Mouse (Mus musculus) gastrocnemius, adult 18-20 months (tissue): Measurements from ENCODE around the gene Mllt1. TPM values are rescaled to one million over a fixed set of nuclear protein-coding genes. Genes with fewer than 3 reads are reported as not detected.

Experiments
- DNase-seq: peaks from one replicate; pipeline ENCODE4 v3.0.0; 2021; ENCODE audit warnings: low spot score
- total RNA-seq, 2 experiments: library from RNA; stranded (reverse); gene quantifications; 2 replicates each; pipeline ENCODE4 v1.2.3; 2021

Gene Mllt1
- total RNA-seq, 2 experiments from 2014 or later = 22.0 to 22.2 TPM

DNA sequence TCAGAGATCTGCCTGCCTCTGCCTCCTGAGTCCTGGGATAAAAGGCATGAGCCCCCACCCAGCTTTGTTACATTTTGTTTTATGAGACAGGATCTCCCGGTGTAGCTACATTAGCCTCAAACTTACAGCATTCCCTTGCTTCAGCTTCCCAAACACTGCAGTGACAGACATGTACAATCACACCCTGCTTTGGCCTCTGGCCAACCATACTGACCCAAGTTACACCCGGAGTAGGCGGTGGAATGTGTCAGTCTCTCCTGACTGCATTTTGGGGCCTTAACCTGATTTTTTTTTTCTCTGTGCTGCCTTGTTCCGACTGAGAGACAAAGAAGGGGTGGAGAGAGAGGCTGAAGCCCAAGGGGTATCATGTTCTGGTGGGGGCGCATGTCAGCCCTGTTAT, 50.9 kb downstream of the Mllt1 start:
- DNase-seq = no peak

DNA sequence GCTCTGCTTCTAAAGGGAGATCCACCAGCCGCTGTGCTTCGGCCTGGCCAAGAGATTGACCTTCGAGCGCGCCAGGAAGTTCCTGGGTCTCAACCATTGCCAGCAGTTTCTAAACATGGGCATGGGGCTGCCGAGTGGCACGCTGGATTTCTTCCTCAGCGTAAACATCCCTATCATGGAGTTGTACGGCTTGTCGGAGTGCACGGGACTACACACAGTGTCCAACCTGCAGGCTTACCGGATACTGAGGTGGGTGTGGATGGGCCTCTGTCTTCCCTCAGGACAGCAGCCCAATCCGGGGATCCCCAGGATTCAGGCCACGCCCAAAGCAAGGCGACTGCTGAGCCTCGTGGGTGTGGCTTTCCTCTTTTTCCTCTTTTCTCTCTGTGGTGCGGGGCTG, 51.6 kb downstream of the Mllt1 start:
- DNase-seq = no peak

DNA sequence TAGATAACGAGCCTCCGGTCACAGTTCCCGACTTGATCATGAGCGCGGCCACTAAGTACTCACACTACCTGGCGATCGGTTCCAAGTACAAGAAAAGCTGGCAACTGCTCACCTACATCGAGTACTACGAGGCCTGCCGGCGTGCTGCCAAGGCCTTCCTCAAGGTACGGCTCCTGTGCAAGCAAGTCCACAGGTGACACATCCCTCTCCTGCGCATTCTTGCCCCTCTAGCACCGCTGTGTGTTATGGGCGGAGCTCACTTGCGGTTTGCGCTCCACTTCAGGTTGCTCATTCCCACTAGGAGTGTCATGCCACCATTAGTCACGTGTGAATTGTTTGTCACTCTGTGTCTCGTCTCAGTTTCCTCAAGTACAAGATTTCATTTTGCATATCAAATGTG, 57.8 kb downstream of the Mllt1 start:
- no peak for DNase-seq

DNA sequence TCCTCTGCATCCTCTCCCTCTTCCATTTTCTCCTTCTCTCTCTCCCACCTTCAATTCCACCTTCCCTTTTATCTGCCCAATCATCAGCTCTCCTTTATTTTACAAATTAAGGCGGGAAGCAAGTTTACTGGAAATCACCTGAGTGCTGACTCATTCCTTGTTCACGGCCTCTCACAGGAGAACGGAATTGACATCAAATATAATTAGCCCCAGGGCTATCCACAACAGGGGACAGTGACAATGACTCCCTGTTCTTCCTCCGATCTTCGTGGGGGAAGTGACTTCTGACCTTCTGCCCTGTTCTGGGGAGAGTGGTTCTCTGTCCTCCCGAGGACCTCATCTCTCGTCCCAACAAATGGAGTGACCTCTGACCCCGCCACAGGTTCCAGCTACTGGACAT, 58.2 kb downstream of the Mllt1 start:
- DNase-seq = no peak

DNA sequence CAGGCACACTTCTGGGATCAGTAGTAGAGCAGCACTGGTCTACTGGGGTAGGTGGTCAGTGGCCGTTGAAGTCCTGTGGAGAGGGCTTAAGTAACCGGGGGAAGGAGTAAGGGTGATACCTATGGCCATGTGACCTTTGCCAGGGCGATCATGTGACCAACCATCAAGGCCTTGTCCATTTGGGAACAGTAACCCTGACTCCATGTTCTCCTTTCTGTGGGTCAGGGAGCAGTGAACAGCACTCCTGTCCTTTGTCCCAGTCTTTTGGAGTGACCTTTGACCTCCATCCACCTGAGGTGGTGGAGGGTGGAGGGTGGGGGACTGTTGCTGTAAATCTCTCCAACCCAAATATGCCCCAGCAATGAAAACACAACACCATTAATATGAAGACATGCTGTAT, 58.8 kb downstream of the Mllt1 start:
- no peak for DNase-seq

DNA sequence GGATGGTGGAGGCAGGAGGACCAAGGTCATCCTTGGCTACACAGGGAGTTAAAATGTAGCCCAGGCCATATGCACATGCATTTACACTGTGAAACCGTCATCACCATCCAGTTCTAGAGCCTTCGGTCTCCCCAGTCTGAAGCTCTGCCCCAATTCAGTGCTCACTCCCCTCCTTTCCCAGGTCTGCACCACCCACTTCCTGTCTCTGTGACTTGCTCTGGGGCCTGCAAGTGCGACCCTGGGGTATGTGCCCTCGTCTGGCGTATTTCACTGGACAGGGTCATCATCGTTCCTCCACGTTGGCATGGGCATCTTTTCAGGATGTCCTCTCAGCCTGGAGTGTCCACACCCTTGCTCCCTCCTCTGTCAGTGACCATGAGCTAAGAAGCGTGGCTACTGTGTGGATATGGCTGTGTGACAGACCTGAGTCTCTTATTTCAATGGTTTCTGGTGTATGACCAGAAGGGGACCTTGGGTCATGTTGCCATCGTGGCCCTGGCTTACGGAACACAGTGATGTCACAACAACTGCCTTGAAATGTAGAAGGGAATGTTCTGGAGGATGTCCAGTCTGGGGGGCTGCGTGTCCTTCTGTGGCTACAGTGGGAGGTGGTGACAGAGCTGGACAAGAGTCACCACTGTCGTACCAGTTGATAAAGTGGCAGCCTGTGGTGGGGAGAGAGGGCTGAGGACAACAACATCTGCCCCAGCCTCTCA, 60.1 kb downstream of the Mllt1 start, which contains the start of gene 1700061G19Rik:
Gene 1700061G19Rik (plus strand): TSS at position 542 of the 716 bp plus-strand sequence.
- no peak for DNase-seq

DNA sequence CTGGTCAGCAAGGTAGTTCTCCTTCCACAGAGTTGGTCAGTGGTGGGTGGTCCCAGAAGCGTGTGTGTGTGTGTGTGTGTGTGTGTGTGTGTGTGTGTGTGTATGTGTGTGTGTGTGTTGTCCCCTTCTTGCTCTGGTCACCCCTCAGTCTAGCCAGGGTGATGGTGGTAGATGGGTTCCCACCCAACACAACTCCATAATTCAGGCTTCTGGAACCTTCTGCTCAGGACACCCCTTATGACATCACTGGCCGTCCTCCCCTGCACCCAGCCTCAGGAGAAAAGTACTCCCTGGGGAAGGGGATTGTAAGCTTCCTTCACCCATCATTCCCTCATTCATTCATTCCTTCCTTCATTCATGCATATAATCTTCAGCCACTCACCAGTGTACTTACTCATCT, 61.0 kb downstream of the Mllt1 start, which contains the start of gene Acsbg2:
Gene Acsbg2 (minus strand): TSS at position 211 of the 400 bp plus-strand sequence.
- no peak for DNase-seq

DNA sequence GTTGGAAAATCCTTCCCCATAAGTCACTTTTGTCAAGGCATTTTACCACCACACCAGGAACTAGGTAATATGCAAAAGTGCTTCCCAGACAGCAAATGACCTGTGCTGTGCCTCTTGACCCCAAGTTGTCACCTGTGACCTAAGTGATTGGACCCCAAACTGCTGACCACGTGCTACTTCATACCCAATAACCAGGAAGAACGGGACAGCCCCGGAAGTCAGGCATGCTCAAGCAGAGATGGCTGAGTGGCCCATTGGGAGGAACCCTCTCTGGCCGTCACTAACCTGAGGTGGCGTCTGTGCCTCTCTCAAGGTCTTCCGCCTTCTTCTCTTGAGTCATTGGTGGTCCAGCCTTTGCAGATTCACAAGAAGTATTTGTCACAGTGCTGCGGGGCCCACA, 62.7 kb downstream of the Mllt1 start:
- DNase-seq = no peak

DNA sequence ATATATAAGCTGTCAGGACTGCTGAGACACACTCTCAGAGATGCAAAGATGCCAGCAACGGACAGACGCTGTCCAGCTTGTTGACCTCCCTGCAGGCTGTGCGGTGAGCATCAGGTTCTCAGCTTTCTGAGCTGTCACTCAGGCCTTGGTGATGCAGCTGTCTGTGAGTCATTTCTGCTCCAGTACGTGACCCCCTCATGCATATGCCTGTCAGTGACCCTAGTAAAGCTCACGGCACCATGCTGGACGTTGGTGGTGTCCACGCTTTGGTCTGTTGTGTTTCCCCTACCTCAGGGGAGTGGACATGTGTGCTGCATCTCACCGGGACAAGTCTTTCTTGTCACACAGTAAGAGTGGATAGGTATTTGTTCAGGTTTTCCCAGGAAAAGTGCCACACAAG, 63.4 kb downstream of the Mllt1 start:
- DNase-seq = no peak

DNA sequence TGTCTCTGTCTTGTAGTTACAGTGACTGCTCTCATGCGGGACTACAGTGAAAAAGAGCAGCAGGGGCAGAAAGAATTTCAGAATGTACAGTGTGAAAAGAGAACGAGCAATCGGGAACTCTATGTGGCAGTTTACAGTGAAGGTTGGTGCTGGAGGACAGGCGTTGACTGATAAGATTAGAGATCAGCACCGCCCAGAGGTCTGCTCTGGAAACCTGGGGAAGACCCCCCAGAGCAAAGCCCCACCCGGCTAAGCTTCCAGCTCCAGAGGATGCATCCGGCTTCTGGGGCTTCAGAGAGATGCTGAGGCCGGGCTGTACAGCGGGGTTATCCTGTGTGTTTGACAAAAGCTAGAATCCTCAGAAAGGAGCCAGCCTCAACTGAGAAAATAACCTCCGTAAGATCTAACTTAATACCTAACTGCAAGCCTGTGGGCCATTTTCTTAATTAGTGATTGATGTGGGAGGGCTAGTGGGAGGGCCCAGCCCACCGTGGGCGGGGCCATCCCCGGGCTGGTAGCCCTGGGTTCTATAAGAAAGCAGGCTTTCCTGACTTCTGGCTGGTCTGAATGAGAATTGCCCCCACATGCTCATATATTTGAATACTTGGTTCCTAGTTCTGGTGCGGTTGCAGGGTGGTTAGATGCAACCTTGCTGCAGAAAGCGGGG, 64.8 kb downstream of the Mllt1 start:
- no peak for DNase-seq

DNA sequence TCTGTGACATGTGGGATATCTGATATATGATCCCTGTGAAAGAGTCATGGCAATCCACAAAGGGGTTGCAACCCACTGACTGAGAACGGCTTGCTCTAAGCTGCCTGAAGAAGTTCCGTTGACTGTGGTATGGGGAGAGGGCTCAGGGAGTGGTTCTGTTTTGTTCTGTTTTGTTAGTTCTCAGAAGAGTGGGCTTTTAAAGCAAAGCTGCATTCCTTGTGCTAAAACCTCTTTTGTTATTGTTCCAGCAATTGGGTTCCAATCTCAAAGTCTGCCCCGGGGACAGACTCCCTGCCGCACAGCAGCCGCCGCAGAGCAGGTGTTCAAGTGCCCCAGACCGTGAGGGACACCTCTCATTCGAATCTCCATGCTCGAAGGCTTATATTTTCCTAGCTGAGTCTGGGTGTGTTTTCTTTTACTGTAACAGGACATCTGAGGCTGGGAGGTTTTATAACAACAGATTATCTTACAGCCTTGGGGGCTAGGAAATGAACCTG, 65.7 kb downstream of the Mllt1 start:
- no peak for DNase-seq

DNA sequence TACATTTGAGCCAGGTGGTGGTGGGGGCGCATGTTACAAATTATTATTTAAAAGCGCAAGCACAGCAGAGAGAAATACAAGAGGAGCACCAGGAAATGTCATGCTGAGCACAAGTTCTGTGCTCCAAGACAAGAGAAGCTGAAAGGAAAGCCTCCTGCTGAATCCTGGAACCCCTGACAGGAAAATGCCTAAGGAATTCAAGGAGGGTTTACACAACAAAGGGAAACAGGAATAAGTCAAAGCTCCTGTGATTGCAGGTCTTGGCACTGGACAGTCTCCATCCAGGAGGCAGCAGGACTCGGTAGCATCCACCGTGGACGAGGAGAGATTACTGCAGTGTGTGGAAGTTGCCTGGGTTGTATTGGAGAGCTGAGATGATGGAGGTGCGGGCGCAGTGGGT, 69.1 kb downstream of the Mllt1 start:
- no peak for DNase-seq

DNA sequence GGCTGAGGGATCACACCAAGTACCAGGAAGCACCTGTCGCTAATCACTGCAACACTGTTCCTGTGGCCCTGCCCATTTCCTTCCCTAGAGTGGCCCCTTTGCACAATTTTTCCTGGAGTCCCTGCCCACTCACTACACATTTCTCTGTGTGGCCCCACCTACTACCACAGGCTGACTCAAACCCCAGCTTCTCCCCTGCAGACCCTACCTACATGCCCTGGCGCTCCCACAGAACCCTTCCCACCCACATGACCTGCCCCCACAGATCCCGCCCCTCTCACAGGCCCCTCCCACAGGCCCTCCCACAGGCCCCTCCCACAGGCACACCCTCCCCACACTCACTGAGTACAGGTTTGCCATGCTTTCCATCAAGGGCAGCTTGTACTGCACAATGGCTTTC, 74.0 kb downstream of the Mllt1 start:
- DNase-seq = no peak

DNA sequence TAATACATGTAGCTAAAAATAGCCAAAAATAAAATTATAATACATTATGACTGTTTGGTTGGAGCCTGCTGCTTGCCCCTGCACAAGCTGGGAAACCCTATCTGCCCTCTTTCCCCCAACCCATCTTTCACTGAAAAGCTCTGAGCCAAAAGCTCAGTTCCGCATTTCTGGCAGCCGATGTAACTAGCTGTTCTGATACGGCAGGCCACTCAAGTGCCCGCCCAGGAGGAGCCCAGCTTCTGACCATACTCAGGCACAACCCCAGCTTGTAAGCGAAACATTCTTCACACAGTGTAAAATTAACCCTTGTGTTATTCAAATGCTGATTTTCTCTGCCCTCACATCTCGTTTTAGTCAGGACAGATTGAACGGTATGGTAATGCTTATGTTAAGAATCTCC, 76.3 kb downstream of the Mllt1 start:
- DNase-seq = no peak

DNA sequence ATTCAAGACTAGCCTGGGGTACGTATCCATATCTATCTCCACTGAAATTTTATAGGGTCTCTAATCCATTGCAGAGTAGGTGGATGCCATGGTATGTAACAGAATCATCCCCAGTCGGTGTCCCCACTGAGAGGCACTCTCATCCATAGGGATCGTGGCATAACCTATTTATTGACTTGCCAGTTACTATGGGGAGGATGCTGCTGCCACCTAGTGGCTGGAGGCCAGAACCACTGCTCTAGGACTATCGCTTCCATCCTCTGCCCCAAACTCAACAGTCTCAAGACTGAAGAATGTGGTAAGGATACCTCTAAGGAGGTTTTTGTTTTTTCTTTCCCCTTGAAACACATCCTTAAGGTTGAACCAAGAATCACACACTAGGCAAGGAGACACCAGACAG, 77.0 kb downstream of the Mllt1 start:
- peak; percentile 64 for DNase-seq

DNA sequence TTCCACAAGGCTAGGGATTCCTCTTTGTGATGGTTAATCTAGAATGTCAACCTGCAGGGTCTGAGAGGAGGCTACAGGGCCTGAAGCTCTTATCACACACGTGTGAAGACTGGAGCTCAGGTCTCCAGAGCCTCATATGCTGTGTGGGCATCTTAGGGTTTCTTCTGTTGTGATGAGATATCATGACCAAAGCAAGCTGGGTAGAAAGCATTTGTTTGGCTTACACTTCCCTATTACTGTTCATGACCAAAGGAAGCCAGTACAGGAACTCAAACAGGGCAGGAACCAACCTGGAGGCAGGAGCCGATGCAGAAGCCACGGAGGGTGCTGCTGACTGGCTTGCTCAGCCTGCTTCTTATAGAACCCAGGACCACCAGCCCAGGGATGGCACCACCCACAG, 79.8 kb downstream of the Mllt1 start:
- DNase-seq = no peak

DNA sequence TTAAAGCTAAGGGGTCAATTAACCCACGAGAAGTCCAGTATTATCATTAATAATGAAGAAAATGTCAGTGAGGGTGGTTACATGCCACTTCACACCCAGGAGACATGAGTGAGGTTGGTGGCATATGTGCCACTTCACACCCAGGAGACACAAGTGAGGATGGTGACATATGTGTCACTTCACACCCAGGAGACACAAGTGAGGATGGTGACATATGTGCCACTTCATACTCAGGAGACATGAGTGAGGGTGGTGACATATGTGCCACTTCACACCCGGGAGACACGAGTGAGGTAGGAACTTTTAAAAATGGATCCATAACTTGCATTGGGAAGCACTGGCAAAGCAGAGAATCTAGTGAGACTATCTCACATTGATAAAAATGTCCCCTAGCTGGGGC, 84.0 kb downstream of the Mllt1 start:
- no peak for DNase-seq

DNA sequence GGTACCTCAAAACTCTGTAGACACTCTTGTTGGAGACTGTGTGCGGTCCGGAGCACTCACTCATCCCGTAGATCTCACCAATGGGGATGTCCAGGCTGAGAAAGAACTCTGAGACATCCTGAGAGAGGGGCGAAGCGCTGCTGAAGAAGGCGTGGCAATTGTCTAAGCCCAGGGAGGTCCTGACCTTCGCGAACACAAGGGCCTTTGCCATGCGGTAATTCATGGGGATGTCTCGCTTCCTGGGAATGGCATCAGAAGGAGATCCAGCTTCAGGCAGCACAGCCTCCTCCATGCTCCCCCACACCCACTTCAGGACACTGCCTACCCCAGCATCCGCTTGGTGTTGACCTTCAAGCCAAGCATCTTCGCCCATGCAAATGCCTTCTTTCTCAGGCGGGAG, 85.5 kb downstream of the Mllt1 start:
- DNase-seq = no peak

DNA sequence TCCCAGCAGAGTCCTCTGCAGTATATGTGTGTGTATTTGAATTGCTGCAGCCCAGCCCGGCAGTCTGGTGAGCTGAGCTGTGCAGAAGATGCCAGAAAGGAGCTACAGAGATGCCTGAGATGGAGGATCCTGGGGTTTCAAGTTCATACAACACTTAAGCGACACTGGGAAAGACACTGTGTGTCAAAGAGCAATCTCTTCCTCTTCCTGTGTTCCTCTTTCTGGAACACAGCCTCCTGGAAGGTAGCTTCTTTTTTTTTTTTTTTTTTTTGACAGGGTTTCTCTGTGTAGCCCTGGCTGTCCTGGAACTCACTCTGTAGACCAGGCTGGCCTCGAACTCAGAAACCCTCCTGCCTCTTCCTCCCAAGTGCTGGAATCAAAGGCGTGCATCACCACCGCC, 86.4 kb downstream of the Mllt1 start:
- no peak for DNase-seq

DNA sequence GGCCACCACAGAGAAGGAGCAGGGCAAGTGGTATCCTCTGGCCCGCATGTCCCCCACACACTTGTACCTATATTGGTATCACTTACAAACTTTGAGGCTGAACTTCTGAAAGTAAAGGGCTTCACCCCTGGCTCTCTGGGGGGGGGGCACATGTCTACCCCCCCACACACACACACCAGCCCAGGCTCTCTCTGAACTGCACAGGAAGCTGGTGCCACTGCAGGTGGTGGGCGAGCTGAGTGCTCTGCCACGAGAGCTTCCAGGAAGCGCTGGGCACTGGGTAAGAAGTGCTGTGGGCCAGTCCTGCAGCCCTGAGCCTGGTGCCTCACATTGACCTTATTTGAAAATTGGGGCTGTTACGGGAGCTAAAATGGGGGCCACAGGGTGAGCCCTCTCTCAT, 91.5 kb downstream of the Mllt1 start:
- no peak for DNase-seq
